Mouse (Mus musculus): Measurements from ENCODE around the gene Adgra3. TPM values are rescaled to one million over a fixed set of nuclear protein-coding genes. Genes with fewer than 3 reads are reported as not detected.

Adgra3 gene
- polyA plus RNA-seq, 1 experiment from 2014 or later = 14.3 TPM

GRCm38 (mm10) chr5:50029662-50030061 is 29.1 kb downstream of the Adgra3 start:
- peaks cover 27% of the 10 kb centered on the region for H3K4me1 ChIP-seq
- H3K27ac ChIP-seq = no peak overlapping the region
- no peaks in the 10 kb centered on the region for H3K36me3 ChIP-seq (replicated peaks)
- no peaks in the 10 kb centered on the region for H3K27me3 ChIP-seq (replicated peaks)
- H3K4me3 ChIP-seq = no peak overlapping the region
- H3K9me3 ChIP-seq = no peaks in the 10 kb centered on the region
- H3K4me2 ChIP-seq = no peak overlapping the region
- ATAC-seq (replicated peaks) = no peak
- whole genome bisulfite sequencing = 88% methylated on average over 6 of the region's 6 CpGs
- H3K9ac ChIP-seq = no peak overlapping the region

GRCm38 (mm10) chr5:50027561-50027960 is 31.2 kb downstream of the Adgra3 start:
- 55% methylated on average over 5 of the region's 5 CpGs for WGBS
- no peaks in the 10 kb centered on the region for H3K9me3 ChIP-seq
- H3K4me2 ChIP-seq = no peak overlapping the region
- H3K4me3 ChIP-seq = no peak overlapping the region
- H3K27ac ChIP-seq = 0 out of 2 replicates have a peak overlapping the region, but pooled peaks have one; percentile 30
- H3K9ac ChIP-seq = no peak overlapping the region
- H3K4me1 ChIP-seq = peaks cover 18% of the 10 kb centered on the region
- no peaks in the 10 kb centered on the region for H3K36me3 ChIP-seq (replicated peaks)
- 0 out of 2 replicates have a peak, but pooled peaks have one; percentile 53 for ATAC-seq (replicated peaks)
- H3K27me3 ChIP-seq (replicated peaks) = no peaks in the 10 kb centered on the region

GRCm38 (mm10) chr5:50027001-50027400 is 31.8 kb downstream of the Adgra3 start:
- no peak; the same call in 1 of the 2 replicates for ATAC-seq (replicated peaks)
- Histone ChIP-seq H3K4me3 (no peak overlapping the region), H3K9me3 (no peaks in the 10 kb centered on the region), H3K4me1 (peaks cover 18% of the 10 kb centered on the region), H3K27ac (peak overlapping the region; percentile 30; the same call in 1 of the 2 replicates), H3K27me3 (replicated peaks) (no peaks in the 10 kb centered on the region), H3K4me2 (no peak overlapping the region), H3K9ac (no peak overlapping the region), H3K36me3 (replicated peaks) (no peaks in the 10 kb centered on the region)
- 60% methylated on average over 7 of the region's 7 CpGs for WGBS

GRCm38 (mm10) chr5:50026148-50026547 is 32.7 kb downstream of the Adgra3 start:
- Histone ChIP-seq H3K27me3 (replicated peaks) (no peaks in the 10 kb centered on the region), H3K4me2 (no peak overlapping the region), H3K9me3 (no peaks in the 10 kb centered on the region), H3K9ac (no peak overlapping the region), H3K27ac (no peak overlapping the region), H3K4me1 (peaks cover 18% of the 10 kb centered on the region), H3K4me3 (no peak overlapping the region), H3K36me3 (replicated peaks) (no peaks in the 10 kb centered on the region)
- 73% methylated on average over 3 of the region's 3 CpGs for WGBS
- ATAC-seq (replicated peaks) = no peak

- H3K9me3 ChIP-seq = no peaks in the 10 kb centered on the region
- no peak overlapping the region for H3K4me2 ChIP-seq
- no peak overlapping the region for H3K9ac ChIP-seq
- WGBS = 88% methylated on average over 6 of the region's 6 CpGs
- no peaks in the 10 kb centered on the region for H3K27me3 ChIP-seq (replicated peaks)
- H3K4me1 ChIP-seq = peaks cover 18% of the 10 kb centered on the region
- no peaks in the 10 kb centered on the region for H3K36me3 ChIP-seq (replicated peaks)
- no peak for ATAC-seq (replicated peaks)
- H3K27ac ChIP-seq = no peak overlapping the region
- no peak overlapping the region for H3K4me3 ChIP-seq
Observed at GRCm38 (mm10) chr5:50024097-50024496, 34.7 kb downstream of the Adgra3 start.

GRCm38 (mm10) chr5:50015987-50016587 is 42.7 kb downstream of the Adgra3 start:
- ATAC-seq (replicated peaks) = no peak
- H3K36me3 ChIP-seq (replicated peaks) = no peaks in the 10 kb centered on the region
- no peak overlapping the region for H3K9ac ChIP-seq
- H3K9me3 ChIP-seq = no peaks in the 10 kb centered on the region
- H3K27ac ChIP-seq = no peak overlapping the region
- 79% methylated on average over 5 of the region's 5 CpGs for WGBS
- no peaks in the 10 kb centered on the region for H3K27me3 ChIP-seq (replicated peaks)
- H3K4me2 ChIP-seq = no peak overlapping the region
- no peak overlapping the region for H3K4me3 ChIP-seq
- peaks cover 3% of the 10 kb centered on the region; the same call in 1 of the 2 replicates for H3K4me1 ChIP-seq

- Histone ChIP-seq H3K4me3 (no peak overlapping the region), H3K4me2 (no peak overlapping the region), H3K9me3 (no peaks in the 10 kb centered on the region), H3K9ac (no peak overlapping the region), H3K36me3 (replicated peaks) (no peaks in the 10 kb centered on the region), H3K27ac (no peak overlapping the region), H3K4me1 (peaks cover 3% of the 10 kb centered on the region; the same call in 1 of the 2 replicates), H3K27me3 (replicated peaks) (no peaks in the 10 kb centered on the region)
- WGBS = 25% methylated on average over 5 of the region's 5 CpGs
- no peak; the same call in 1 of the 2 replicates for ATAC-seq (replicated peaks)
Observed at GRCm38 (mm10) chr5:50015147-50015697, 43.6 kb downstream of the Adgra3 start.

GRCm38 (mm10) chr5:50014658-50015057 is 44.1 kb downstream of the Adgra3 start:
- 35% methylated on average over 7 of the region's 7 CpGs for WGBS

GRCm38 (mm10) chr5:50013965-50014364 is 44.8 kb downstream of the Adgra3 start:
- H3K27me3 ChIP-seq (replicated peaks) = no peaks in the 10 kb centered on the region
- 67% methylated on average over 4 of the region's 4 CpGs for WGBS
- peak; percentile 57; the same call in 1 of the 2 replicates for ATAC-seq (replicated peaks)
- no peaks in the 10 kb centered on the region for H3K36me3 ChIP-seq (replicated peaks)
- no peak overlapping the region for H3K9ac ChIP-seq
- H3K4me1 ChIP-seq = peaks cover 3% of the 10 kb centered on the region; the same call in 1 of the 2 replicates
- H3K9me3 ChIP-seq = no peaks in the 10 kb centered on the region
- H3K4me2 ChIP-seq = no peak overlapping the region
- H3K4me3 ChIP-seq = no peak overlapping the region
- H3K27ac ChIP-seq = no peak overlapping the region

More at GRCm38 (mm10) chr5:50014658-50015057, 44.1 kb downstream of the Adgra3 start:
- Histone ChIP-seq H3K4me2 (no peak overlapping the region), H3K4me3 (no peak overlapping the region), H3K27me3 (replicated peaks) (no peaks in the 10 kb centered on the region), H3K9me3 (no peaks in the 10 kb centered on the region), H3K36me3 (replicated peaks) (no peaks in the 10 kb centered on the region), H3K27ac (peak overlapping the region; percentile 48; the same call in 1 of the 2 replicates), H3K4me1 (peaks cover 3% of the 10 kb centered on the region; the same call in 1 of the 2 replicates), H3K9ac (no peak overlapping the region)
- ATAC-seq (replicated peaks) = no peak

- 31% methylated on average over 4 of the region's 4 CpGs for WGBS
- Histone ChIP-seq H3K27me3 (replicated peaks) (no peaks in the 10 kb centered on the region), H3K36me3 (replicated peaks) (no peaks in the 10 kb centered on the region; the same call in 1 of the 2 replicates), H3K4me2 (no peak overlapping the region), H3K4me3 (no peak overlapping the region), H3K27ac (no peak overlapping the region), H3K4me1 (no peaks in the 10 kb centered on the region), H3K9me3 (no peaks in the 10 kb centered on the region), H3K9ac (no peak overlapping the region)
- no peak for ATAC-seq (replicated peaks)
Observed at GRCm38 (mm10) chr5:50008841-50009240, 50.0 kb downstream of the Adgra3 start.

- Histone ChIP-seq H3K9ac (no peak overlapping the region), H3K36me3 (replicated peaks) (no peaks in the 10 kb centered on the region; the same call in 1 of the 2 replicates), H3K27me3 (replicated peaks) (no peaks in the 10 kb centered on the region), H3K27ac (no peak overlapping the region), H3K4me1 (no peaks in the 10 kb centered on the region), H3K4me3 (no peak overlapping the region), H3K9me3 (no peaks in the 10 kb centered on the region), H3K4me2 (no peak overlapping the region)
- ATAC-seq (replicated peaks) = no peak
- 83% methylated on average over 9 of the region's 9 CpGs for WGBS
Observed at GRCm38 (mm10) chr5:50006915-50007658, 51.7 kb downstream of the Adgra3 start.

- no peak overlapping the region for H3K27ac ChIP-seq
- no peaks in the 10 kb centered on the region for H3K27me3 ChIP-seq (replicated peaks)
- no peaks in the 10 kb centered on the region; the same call in 1 of the 2 replicates for H3K36me3 ChIP-seq (replicated peaks)
- whole genome bisulfite sequencing = 93% methylated on average over 6 of the region's 6 CpGs
- H3K4me2 ChIP-seq = no peak overlapping the region
- no peaks in the 10 kb centered on the region for H3K9me3 ChIP-seq
- ATAC-seq (replicated peaks) = no peak
- no peak overlapping the region for H3K4me3 ChIP-seq
- no peaks in the 10 kb centered on the region for H3K4me1 ChIP-seq
- no peak overlapping the region for H3K9ac ChIP-seq
Observed at GRCm38 (mm10) chr5:50002269-50002668, 56.5 kb downstream of the Adgra3 start.
